Mouse (Mus musculus): ENCODE results near the gene 4930415O20Rik.

- TF ChIP-seq POLR2A (IDR thresholded peaks at IDR 0.05; ENCODE audit: borderline replicate concordance, extremely low read depth, low read depth, low read length), result no peak
- no peak for TF ChIP-seq CTCF (IDR thresholded peaks at IDR 0.05; ENCODE audit: insufficient read depth, low read length)
Measured at GRCm38 (mm10) chr15:98622199-98622598, 51.4 kb downstream of the 4930415O20Rik start.
